Mouse (Mus musculus) erythroblast, embryonic 14.5 days (primary cell): ENCODE measurements around the gene Rheb.

Experiments
- GATA1 ChIP-seq: IDR thresholded peaks from 2 replicates; pipeline ENCODE4 v1.6.1; 2012; ENCODE audit warnings: low read length, inconsistent platforms, mixed read lengths
- TAL1 ChIP-seq: IDR thresholded peaks from 3 replicates; pipeline ENCODE4 v1.6.1; 2012; ENCODE audit warnings: low read length, inconsistent platforms, mixed read lengths

- TF ChIP-seq TAL1 (no peak), GATA1 (no peak)
Measured at GRCm38 (mm10) chr5:24776681-24777080, 65.7 kb downstream of the Rheb start.
